Mouse (Mus musculus) CD4-positive, CD25-positive, alpha-beta regulatory T cell, adult 2 months (primary cell): ENCODE measurements around the gene Nrp1.
A peak's percentile ranks its signal among the peaks of the same experiment; 100 is the strongest.

Experiments
- DNase-seq: peaks from one replicate; pipeline ENCODE4 v3.0.0-alpha.2; 2012; ENCODE audit warnings: low read depth, low spot score

Nrp1 gene

DNA sequence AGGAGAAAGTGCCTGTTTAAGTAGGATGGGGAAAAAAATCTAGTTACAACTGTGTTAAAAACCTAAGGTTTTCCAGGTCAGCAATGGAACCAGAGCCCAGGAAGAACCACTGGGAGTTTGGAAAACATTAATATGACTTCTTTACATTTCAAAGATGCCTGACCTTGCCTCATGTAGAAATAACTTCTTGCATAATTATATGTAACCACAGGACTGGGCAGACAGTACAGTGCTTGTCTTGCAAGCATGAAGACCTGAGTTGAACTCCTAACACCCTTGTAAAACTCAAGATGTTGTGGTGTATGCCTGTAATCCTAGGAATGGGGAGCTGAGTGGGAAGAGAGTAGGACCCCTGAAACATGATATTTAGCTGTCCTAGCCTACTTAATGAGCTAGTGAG is 61.6 kb downstream of the Nrp1 start:
- DNase-seq, result no peak

DNA sequence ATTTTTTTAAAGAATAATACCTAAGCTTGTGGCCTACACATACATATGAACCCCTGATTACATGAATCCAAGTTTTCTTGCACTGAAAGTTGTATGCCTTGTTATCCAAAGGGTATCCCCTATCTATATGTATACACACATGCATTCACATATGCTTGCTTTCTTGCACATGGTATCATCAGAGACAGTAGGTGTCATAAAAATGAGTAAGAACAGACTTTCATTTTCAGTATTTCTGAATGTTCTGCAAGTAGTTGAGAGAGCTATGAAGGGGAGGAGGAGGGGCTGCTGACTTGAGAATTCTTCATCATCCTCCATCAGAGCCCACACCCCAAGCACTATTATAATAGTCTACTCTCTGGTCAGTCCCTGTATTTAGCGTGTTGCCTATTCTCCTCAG is 62.0 kb downstream of the Nrp1 start:
- DNase-seq, result peak; percentile 16

DNA sequence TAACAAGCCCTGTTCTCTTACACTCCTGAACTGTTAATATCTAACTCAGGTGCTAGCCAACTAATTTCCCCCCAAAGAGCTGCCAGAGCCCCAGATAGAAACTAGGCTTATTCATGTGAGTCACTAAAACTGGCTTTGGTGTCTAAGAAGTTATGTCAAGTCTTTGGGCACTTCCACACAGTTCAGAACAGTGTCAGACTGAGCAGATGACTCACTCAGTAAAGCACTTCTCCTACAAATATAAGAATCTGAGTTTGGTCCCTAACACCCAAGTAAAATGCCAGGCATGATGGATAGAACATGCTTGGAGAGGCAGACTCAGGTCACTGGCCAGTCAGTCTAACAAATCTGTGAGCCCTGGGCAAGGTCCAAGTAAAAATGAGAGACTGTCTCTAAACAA is 65.4 kb downstream of the Nrp1 start:
- no peak for DNase-seq

DNA sequence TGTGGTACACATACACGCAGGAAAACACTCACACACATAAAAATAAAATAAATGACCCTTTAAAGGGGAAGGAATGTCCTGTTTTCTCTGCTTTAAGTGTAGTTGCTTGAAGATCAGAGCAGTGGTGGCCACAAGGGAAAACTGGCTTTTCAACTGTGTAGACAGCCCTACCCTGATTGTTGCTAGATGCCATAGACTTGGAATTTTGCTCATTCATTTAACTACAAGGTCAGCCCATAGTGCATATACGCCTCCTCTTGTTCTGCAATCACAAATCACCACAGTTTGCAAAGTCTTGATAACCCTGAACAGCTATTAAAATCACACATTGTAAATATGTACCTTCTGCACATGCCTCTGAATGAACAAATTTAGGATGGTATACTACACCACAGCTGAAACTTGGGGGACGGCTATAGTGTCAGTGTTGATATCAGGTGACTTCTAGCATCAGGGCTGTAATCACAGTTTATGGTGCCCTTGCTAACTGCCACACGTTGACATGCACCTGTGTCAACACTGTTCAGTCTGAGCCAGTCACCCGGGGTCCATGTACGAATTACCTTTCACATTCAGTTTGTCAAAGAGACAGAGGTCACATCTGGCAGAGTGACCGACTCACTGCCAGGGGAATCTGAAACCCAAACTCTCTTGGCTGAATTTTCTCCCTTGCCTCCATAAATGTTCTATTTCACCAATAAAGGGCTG is 66.4 kb downstream of the Nrp1 start:
- no peak for DNase-seq

DNA sequence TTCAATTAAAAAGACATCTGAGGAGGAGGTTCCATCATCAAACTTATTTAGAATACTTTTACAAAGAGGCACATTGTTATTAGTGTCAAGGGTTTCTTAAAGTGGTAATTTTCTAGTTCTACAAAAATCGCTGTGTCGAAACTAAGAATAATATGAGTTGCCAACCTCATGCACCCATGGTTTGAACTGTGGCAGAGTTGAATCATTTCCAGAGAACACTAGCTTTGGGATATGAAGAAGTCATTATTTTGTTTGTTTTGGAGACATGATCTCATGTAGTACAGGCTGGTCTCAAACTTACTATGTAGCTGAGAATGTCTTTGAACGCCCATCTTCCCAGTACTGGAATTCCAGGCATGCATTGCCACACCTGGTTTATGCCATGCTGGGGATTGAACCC is 68.7 kb downstream of the Nrp1 start:
- DNase-seq, result no peak

DNA sequence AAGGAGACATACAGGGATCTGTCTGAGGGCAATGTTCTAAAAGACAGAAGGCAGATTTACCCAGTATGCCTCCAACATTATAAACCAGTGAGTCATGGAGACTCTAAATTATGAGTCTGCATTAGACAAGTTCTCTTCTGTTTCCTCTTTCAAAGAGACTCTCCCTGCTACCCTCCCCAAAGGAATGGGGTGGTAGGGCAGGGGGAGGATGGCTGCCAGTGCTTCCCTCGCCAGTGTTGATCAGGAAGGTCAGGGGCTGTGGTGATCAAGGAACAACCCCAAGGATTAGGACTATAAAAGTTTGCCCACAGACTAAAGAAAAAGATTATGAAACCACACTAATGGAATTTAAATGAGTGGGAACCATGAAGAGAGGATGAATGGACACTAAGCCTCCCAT is 70.6 kb downstream of the Nrp1 start:
- no peak for DNase-seq

DNA sequence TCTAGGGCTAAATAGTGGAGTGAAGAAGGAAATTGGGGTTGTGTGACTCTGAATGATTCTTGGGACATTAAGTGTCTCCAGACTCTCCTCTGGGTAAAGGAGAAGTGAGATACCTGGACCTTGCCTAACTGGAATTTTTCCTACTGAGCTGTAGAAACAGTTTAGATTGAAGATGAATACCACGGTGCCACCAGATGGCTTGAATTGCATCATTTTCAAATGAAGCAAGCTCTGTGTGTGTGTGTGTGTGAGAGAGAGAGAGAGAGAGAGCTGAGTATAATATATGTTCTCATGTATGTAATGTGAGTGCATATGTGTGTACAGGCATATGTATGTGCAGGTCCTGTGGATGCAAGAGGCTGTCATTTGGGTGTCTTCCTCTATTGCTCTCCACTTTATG is 72.7 kb downstream of the Nrp1 start:
- no peak for DNase-seq

DNA sequence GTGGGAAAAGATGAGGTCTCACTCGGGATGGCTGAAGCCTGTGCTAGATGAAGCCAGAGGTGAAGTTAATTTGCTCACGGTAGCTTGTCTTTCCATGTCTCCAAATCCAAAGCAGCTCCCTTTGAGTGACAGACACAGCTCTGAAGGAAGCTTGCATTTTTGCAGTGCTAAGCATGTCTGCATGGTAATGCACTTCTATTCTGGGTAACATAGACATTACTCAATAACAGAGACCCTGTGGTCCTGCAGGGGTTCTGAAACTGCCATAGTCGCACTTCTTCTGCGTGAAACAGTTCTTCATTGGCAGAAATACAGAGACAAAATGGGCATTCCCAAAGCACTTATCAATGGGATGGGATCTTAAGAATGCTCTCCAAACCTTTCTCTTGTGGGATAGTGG is 77.3 kb downstream of the Nrp1 start:
- no peak for DNase-seq

DNA sequence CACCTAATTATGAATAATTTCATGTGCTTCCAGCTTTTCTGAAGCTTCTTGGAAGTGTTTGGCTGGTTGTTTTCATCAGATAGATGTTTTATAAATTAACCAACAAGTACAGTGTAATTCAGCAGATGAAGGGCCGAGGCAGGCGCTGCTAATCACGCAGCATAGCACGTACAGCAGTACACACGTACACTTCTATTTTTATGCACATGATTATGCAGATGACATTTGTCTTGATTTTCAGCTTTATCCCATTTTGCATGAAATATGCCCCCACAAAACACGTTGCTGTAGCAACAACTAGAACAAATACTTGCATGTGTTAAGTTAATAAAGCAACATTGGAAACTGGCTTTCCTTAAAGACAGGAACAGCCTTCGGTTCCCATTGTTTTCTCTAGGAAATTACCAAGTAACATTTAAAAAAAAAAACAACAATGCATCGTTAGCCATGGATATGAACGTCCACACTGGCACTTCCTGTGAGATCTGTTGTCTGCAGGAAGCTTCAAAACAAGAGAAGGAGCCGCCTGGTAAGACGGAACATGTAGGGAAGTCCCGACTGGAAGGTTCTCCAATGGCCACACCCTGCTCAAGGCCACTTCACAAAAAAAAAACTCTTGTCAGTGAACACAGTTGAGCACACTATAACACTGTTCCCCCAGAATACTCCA is 78.9 kb downstream of the Nrp1 start:
- DNase-seq, result no peak

DNA sequence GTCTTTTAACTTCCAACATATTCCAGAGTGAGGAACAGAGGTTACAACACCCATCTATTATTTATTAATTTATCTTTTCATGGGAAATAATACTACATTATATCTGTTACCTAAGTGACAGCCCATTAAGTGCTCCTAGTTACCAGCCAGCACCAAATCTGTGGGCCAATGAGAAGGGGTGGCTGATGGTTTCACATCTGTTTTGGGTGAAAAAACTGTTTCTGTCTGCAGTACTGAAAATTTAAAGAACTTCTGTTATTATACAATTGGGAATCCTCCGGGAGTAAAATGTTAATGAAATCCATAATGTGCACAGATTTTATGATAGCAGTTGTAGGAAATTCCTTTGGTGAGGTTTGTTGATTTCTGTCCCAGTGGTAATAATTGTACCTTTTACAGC is 83.0 kb downstream of the Nrp1 start:
- no peak for DNase-seq

DNA sequence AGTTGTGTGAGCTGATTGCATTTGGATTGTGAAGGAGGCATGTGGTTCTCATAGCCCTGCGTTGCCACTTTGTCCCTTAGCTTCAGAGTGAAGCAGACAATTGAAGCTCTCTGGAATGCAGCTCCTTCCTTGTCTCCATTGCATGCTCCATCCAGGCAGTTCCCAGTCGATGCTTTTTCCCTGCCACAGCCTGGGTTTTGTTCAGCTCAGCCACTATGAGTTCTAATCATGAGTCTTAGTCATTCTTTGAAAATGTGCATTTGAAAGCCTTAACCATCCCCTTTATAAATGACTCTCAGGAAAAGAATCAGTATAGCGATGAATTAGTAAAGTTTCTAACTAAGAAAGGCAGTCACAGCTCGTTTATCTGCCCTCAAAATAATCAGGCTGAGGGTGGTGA is 87.2 kb downstream of the Nrp1 start:
- no peak for DNase-seq

DNA sequence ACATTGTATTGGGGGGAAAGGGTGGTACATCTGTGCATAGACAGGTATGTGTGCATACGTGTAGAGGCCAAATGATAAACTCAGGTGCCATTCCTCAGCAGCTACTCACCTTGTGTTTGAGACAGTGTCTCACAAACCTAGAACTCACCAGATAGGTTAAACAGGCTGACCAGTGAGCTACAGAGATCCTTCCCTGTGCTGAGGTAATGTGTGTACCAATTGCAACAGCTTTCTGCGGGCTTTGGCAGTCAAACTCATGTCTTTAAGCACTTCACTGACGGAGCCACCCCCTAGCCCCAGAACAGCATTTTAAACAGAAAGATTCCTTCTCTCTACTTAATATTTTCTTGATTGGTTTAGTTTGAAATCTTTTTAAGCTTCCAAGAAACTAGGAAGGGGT is 88.2 kb downstream of the Nrp1 start:
- no peak for DNase-seq

DNA sequence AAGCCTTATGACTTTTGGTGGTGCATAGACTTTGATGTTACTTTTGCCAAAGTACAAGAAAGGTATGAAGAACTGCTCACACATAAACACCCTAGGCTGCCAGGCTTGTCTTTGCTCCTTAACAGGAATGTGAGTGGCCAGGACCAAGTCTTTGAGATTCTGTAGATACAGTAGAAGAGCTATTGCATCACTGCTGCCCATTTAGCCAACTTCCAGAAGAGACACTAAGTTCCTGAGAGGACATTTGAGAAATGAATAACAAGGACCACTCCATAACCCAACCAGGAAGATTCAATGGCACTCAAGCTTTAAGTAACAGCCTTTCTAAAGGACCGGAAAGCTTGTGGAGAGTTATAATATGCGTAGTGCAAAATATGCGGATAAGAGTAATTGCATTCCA is 88.9 kb downstream of the Nrp1 start:
- DNase-seq, result no peak

DNA sequence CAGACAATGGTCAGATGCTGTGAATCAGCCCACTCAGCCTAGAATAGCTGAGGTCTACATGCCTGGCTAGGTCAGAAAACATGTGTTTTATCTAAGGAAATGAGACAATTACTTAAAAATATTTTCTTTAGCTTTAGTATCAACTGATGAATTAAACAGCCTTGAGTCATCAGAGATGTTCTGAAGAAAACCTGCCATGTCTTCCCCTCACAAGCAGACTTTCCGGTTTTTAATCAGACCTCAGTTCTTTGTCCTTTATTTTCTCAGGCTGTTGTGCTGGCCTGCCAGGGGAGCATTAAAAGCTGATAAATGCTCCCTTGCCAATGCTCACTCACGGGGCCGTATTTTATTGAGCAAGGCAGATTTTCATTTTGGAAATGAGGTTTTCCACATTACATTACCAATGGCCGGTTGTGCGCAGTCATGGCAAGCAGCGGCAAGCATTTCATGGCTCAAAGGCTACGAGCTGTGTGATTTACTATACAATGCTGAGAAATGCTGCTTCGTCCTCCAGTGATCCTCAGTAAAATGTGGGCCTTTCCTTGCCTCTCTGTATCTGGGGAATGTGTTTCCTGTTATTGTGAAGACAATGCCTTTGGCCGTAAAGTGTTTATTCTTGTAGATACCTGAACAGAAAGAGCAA is 92.1 kb downstream of the Nrp1 start:
- DNase-seq, result no peak

DNA sequence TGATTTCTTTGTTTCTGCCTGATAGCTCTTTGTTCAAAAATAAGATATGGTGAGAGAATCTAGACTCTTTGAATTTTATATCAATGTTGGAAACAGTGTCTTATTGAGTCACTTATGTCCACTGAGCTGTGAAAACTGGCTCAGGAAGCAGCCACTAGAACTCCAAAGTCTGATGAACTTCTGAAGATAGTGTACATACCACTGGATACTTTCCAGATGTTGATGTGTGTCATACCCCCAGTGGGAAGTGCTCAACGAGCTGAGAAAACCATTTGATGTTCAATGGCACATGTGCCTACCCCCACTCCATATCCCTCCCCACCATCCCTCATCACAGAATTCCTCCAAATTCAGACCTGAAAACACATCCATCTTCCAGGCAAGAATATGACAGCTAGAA is 92.7 kb downstream of the Nrp1 start:
- DNase-seq, result no peak

DNA sequence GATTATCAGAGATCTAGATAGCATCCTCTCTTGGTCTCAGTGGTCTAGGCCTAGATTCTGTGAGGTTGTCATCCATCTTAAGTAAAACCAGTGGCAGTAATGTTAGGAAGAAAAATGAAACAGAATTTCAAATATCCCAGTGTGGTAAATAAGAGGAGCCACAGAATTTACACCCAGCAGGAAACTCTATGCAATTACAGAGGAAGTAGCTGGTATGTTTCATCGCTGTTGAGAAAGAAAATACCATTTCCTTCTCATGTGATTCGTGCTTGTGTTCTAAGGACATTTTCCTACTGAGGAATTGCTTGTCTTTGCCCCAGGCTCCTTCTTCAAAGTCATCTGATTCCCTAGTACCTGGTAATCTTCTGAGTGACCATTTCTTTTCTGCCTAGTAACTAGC is 95.1 kb downstream of the Nrp1 start:
- no peak for DNase-seq

DNA sequence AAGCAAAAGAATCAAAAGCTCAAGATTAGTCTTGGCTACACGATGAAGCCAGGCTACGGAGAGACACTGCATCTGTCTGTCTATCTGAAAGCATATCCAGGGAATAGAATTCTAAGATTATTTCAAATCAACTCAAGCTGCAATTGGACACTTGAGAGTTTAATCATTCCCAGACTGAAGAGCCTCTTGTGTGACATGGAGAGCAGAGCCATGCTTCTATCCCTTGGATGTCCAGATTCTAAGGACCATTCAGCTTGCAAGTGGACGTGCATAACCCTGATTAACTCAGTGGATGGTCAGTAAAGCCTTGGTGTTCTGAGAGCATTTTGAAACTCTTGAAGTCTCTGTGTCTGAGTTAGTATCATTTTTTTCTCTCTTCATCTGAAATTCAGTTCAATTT is 95.6 kb downstream of the Nrp1 start:
- DNase-seq, result no peak

DNA sequence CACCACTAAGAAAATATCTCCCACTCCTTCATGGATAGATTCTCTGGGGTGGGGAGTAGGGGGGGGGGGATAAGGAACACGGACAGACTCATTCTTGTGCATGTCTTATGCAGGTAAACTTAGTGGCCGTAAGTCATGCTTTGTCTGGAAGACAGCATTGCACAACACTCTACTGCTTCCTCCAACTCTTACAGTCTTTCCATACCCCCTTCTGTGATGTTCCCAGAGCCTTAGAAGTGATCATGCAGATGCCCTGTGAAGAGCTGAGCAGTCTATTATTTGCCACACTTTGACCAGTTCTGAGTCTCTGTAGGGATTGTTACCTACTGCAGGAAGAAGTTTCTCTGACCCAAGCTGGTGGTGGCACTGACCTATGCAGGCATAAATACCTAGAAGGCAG is 98.9 kb downstream of the Nrp1 start:
- no peak for DNase-seq

DNA sequence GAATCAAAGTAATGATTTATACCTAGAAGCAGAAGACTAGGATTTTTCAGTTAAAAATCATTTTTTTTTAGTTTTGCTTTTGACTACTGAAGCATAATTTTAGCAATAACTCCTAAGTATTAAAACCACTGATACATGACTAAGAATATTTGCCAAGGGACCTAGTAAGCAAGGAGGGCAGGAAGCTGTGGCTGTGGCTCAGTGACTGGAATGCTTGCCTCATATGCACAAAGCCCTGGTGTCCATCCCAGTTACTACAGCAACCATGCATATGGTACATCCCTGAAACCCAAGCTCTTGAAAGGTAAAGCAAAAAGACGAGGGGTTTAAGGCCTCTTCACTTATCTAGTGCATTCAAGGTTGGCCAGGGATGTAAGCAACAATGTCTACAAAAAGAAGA is 101.3 kb downstream of the Nrp1 start:
- no peak for DNase-seq

DNA sequence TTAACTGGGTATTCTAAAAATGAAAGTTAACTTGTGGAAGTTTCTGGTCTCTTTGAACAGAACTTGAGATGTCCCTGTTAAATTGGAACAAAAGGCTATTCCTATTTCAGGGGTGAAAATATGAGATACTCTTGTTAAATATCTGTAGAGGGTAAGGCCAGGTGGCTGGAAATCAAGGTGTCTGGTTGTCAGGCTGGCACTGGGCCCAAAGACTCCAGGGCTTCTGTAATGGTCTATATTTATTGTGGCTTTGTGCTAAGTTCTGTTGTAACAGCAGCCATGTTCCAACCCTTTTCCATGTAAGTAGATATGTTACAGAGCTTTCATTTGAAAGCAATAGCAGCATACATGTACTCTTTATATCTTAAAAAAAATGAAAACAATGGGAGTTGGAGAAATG is 103.3 kb downstream of the Nrp1 start:
- no peak for DNase-seq

DNA sequence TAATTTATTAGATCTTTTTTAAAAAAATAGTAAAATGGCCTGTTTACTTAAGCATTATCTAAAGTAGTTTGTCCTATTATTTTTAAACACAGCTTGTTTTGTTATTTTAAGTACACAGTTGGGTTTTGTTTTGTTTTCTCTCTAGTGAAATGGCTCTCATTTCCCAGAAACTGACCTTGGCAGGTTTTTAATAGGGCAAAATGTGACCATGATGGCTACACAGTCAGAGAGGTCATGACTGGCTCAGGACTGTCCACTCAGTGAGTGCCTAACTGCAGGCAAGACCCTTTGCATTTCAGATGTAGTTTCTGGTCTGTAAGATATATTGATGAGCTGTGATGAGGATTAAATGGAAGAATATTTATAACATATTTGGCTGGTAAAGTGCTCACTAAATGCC is 104.8 kb downstream of the Nrp1 start:
- DNase-seq, result no peak

DNA sequence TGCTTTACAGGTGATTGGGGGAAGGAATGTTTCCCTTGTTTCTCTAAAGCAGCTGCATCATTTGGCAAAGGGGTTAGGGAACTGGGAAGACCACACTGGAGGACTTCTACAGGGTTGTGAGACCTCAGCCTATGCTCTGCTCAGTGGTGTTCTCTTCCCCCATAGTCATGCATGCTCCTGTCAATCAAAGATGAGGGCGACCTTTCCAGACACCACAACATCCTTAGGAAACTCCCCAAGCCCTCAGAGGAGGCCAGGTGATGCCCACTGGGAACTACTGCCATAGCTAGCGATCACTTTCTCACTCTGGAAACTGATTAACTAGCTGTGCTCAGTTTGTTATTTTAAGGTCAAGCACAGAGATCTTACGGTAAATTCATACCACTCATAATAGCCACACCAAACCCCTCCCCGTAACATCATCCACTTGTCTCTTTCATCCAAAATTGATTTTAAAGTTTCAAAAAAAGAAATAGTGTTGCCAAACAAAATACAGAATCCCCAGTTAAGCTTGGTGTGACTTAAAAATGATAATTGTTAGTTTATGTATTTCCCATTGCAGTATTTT is 105.7 kb downstream of the Nrp1 start:
- no peak for DNase-seq

DNA sequence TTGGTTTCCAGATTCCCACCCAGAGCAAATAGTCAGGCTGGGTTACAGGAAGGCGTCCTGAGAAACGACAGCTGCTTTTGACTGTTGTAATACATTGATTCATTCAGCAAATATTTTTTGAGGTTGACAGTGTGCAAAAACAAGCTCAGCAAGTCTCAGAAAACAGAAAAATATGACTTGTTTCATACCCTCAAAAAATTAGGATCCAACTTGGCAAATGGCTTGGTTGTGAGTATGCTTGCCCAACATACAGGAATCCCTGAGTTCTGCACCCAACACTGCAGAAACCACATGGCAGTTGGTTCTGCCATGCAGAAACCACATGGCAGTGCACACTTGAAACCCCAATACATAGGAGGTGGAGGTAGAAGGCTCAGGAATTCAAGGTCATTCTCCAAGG is 107.1 kb downstream of the Nrp1 start:
- DNase-seq, result no peak
